Mouse (Mus musculus) E14TG2a.4 (cell line): ENCODE results near the gene Immp2l.

Experiments used
- CTCF ChIP-seq: conservative IDR thresholded peaks from 2 replicates; pipeline ENCODE4 v1.5.1; 2014; ENCODE audit warnings: low read length
- NANOG ChIP-seq: IDR thresholded peaks from 2 replicates; pipeline ENCODE4 v1.6.1; 2014; ENCODE audit warnings: borderline replicate concordance, low read length, mixed read lengths

DNA sequence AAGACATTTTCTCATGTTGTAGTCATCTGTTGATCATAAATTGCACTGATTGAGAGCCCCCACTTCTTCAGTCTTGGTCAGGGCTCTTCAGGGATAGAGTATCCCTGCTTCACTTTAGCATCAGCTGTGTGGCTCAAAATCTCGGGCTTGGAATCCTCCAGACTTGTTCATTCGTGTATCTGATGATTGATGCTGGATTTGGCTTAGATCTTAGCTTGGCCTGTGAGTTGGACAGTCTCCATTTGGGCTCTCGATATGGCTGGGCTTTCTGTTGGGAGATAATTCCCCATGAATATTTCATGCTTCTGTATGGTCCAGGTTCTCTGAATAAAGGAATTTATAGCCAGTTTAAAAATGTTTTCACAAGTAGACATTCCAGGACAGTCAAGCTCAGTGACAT lies 739.5 kb downstream of the Immp2l start:
- no peak for TF ChIP-seq CTCF
- no peak for TF ChIP-seq NANOG
